Mouse (Mus musculus): ENCODE data around the gene 1700003E16Rik. TPM values are rescaled to one million over a fixed set of nuclear protein-coding genes. Genes with fewer than 3 reads are reported as not detected.

The 1700003E16Rik gene
- polyA plus RNA-seq, 1 experiment from 2014 or later, result 0.96 TPM

- DNase-seq (peak; percentile 62), ATAC-seq (ENCODE audit: insufficient read depth) (peak; percentile 44; the same call in 1 of the 2 replicates)
- 46% methylated on average over 15 of the region's 15 CpGs for WGBS
- no peaks in the 10 kb centered on the region for H3K4me1 ChIP-seq (ENCODE audit: insufficient read depth)
- H3K27ac ChIP-seq (ENCODE audit: low read depth), result no peak overlapping the region
- no peak overlapping the region for H3K9ac ChIP-seq
- H3K4me2 ChIP-seq, result no peak overlapping the region
- peaks cover 82% of the 10 kb centered on the region for H3K36me3 ChIP-seq (ENCODE audit: insufficient read depth)
- no peaks in the 10 kb centered on the region for H3K27me3 ChIP-seq (ENCODE audit: insufficient read depth, low read length)
- peak; percentile 51 for TF ChIP-seq CTCF (IDR thresholded peaks at IDR 0.05; ENCODE audit: low read depth)
- no peaks in the 10 kb centered on the region for H3K9me3 ChIP-seq (ENCODE audit: low read depth, low read length)
- H3K4me3 ChIP-seq (ENCODE audit: low read depth, low read length), result no peak overlapping the region
Measured at GRCm38 (mm10) chr6:83197345-83198004, 41.3 kb downstream of the 1700003E16Rik start.

GRCm38 (mm10) chr6:83203320-83203719 is 47.1 kb downstream of the 1700003E16Rik start:
- Histone ChIP-seq H3K27me3 (ENCODE audit: insufficient read depth, low read length) (no peaks in the 10 kb centered on the region), H3K27ac (ENCODE audit: low read depth) (no peak overlapping the region), H3K9ac (no peak overlapping the region), H3K4me3 (ENCODE audit: low read depth, low read length) (no peak overlapping the region), H3K4me1 (ENCODE audit: insufficient read depth) (no peaks in the 10 kb centered on the region), H3K9me3 (ENCODE audit: low read depth, low read length) (no peaks in the 10 kb centered on the region), H3K36me3 (ENCODE audit: insufficient read depth) (peaks cover 23% of the 10 kb centered on the region), H3K4me2 (no peak overlapping the region)
- 82% methylated on average over 4 of the region's 4 CpGs for WGBS
- DNase-seq (no peak), ATAC-seq (ENCODE audit: insufficient read depth) (no peak)
- TF ChIP-seq CTCF (IDR thresholded peaks at IDR 0.05; ENCODE audit: low read depth), result no peak

GRCm38 (mm10) chr6:83205851-83206250 is 49.6 kb downstream of the 1700003E16Rik start:
- ATAC-seq (ENCODE audit: insufficient read depth) (no peak), DNase-seq (no peak)
- no peak overlapping the region for H3K4me2 ChIP-seq
- H3K4me3 ChIP-seq (ENCODE audit: low read depth, low read length), result no peak overlapping the region
- no peaks in the 10 kb centered on the region for H3K27me3 ChIP-seq (ENCODE audit: insufficient read depth, low read length)
- H3K4me1 ChIP-seq (ENCODE audit: insufficient read depth), result no peaks in the 10 kb centered on the region
- peaks cover 3% of the 10 kb centered on the region for H3K36me3 ChIP-seq (ENCODE audit: insufficient read depth)
- no peak overlapping the region for H3K9ac ChIP-seq
- no peaks in the 10 kb centered on the region for H3K9me3 ChIP-seq (ENCODE audit: low read depth, low read length)
- TF ChIP-seq CTCF (IDR thresholded peaks at IDR 0.05; ENCODE audit: low read depth), result no peak
- no peak overlapping the region for H3K27ac ChIP-seq (ENCODE audit: low read depth)
- WGBS, result 82% methylated on average over 3 of the region's 3 CpGs

DNA sequence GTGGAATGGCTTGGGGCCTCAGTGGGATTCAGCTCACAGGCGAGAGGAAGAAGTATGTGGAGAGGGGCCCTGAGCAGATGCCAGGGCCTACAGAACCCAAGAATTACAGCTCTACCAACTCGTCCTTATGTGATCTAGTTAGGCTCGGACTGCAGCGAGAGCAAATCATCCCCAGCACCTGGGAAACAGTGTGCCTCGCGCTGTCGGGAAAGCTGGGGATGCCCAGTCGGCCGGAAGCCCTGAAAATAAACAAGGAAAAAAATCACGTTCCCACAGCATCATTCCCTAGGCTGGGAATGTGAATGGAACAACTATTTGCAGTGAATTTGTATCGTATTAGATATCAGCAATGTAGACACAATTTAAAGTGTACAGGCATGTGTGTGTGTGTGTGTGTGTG is 50.1 kb downstream of the 1700003E16Rik start:
- WGBS, result 53% methylated on average over 11 of the region's 11 CpGs

GRCm38 (mm10) chr6:83207361-83208049 is 51.3 kb downstream of the 1700003E16Rik start:
- H3K36me3 ChIP-seq (ENCODE audit: insufficient read depth), result no peaks in the 10 kb centered on the region
- DNase-seq (no peak), ATAC-seq (ENCODE audit: insufficient read depth) (no peak)
- H3K4me3 ChIP-seq (ENCODE audit: low read depth, low read length), result no peak overlapping the region
- H3K4me1 ChIP-seq (ENCODE audit: insufficient read depth), result no peaks in the 10 kb centered on the region
- H3K9ac ChIP-seq, result no peak overlapping the region
- H3K27ac ChIP-seq (ENCODE audit: low read depth), result no peak overlapping the region
- no peaks in the 10 kb centered on the region for H3K27me3 ChIP-seq (ENCODE audit: insufficient read depth, low read length)
- H3K9me3 ChIP-seq (ENCODE audit: low read depth, low read length), result no peaks in the 10 kb centered on the region
- WGBS, result 63% methylated on average over 9 of the region's 9 CpGs
- H3K4me2 ChIP-seq, result no peak overlapping the region
- TF ChIP-seq CTCF (IDR thresholded peaks at IDR 0.05; ENCODE audit: low read depth), result no peak

More for the DNA sequence above, 50.1 kb downstream of the 1700003E16Rik start:
- H3K4me3 ChIP-seq (ENCODE audit: low read depth, low read length), result no peak overlapping the region
- H3K4me2 ChIP-seq, result no peak overlapping the region
- no peak overlapping the region for H3K9ac ChIP-seq
- H3K4me1 ChIP-seq (ENCODE audit: insufficient read depth), result no peaks in the 10 kb centered on the region
- no peaks in the 10 kb centered on the region for H3K9me3 ChIP-seq (ENCODE audit: low read depth, low read length)
- H3K27ac ChIP-seq (ENCODE audit: low read depth), result no peak overlapping the region
- no peak for DNase-seq
- H3K36me3 ChIP-seq (ENCODE audit: insufficient read depth), result no peaks in the 10 kb centered on the region
- no peak for ATAC-seq (ENCODE audit: insufficient read depth)
- H3K27me3 ChIP-seq (ENCODE audit: insufficient read depth, low read length), result no peaks in the 10 kb centered on the region
- no peak for TF ChIP-seq CTCF (IDR thresholded peaks at IDR 0.05; ENCODE audit: low read depth)

GRCm38 (mm10) chr6:83208050-83208400 is 51.8 kb downstream of the 1700003E16Rik start:
- no peak for TF ChIP-seq CTCF (IDR thresholded peaks at IDR 0.05; ENCODE audit: low read depth)
- no peak overlapping the region for H3K27ac ChIP-seq (ENCODE audit: low read depth)
- no peak overlapping the region for H3K4me3 ChIP-seq (ENCODE audit: low read depth, low read length)
- no peak overlapping the region for H3K4me2 ChIP-seq
- H3K9ac ChIP-seq, result no peak overlapping the region
- no peak for DNase-seq
- whole genome bisulfite sequencing, result 77% methylated on average over 2 of the region's 2 CpGs
- no peak for ATAC-seq (ENCODE audit: insufficient read depth)
- H3K27me3 ChIP-seq (ENCODE audit: insufficient read depth, low read length), result no peaks in the 10 kb centered on the region
- H3K36me3 ChIP-seq (ENCODE audit: insufficient read depth), result no peaks in the 10 kb centered on the region
- no peaks in the 10 kb centered on the region for H3K4me1 ChIP-seq (ENCODE audit: insufficient read depth)
- no peaks in the 10 kb centered on the region for H3K9me3 ChIP-seq (ENCODE audit: low read depth, low read length)

GRCm38 (mm10) chr6:83210495-83210894 is 54.3 kb downstream of the 1700003E16Rik start:
- no peaks in the 10 kb centered on the region for H3K4me1 ChIP-seq (ENCODE audit: insufficient read depth)
- H3K4me2 ChIP-seq, result no peak overlapping the region
- no peaks in the 10 kb centered on the region for H3K9me3 ChIP-seq (ENCODE audit: low read depth, low read length)
- H3K36me3 ChIP-seq (ENCODE audit: insufficient read depth), result no peaks in the 10 kb centered on the region
- DNase-seq, result peak; percentile 63
- H3K9ac ChIP-seq, result no peak overlapping the region
- no peaks in the 10 kb centered on the region for H3K27me3 ChIP-seq (ENCODE audit: insufficient read depth, low read length)
- no peak for ATAC-seq (ENCODE audit: insufficient read depth)
- WGBS, result 16% methylated on average over 2 of the region's 2 CpGs
- no peak overlapping the region for H3K27ac ChIP-seq (ENCODE audit: low read depth)
- no peak overlapping the region for H3K4me3 ChIP-seq (ENCODE audit: low read depth, low read length)
- no peak for TF ChIP-seq CTCF (IDR thresholded peaks at IDR 0.05; ENCODE audit: low read depth)

All from lung, embryonic 14.5 days (tissue).